In the genomic region with DNA sequence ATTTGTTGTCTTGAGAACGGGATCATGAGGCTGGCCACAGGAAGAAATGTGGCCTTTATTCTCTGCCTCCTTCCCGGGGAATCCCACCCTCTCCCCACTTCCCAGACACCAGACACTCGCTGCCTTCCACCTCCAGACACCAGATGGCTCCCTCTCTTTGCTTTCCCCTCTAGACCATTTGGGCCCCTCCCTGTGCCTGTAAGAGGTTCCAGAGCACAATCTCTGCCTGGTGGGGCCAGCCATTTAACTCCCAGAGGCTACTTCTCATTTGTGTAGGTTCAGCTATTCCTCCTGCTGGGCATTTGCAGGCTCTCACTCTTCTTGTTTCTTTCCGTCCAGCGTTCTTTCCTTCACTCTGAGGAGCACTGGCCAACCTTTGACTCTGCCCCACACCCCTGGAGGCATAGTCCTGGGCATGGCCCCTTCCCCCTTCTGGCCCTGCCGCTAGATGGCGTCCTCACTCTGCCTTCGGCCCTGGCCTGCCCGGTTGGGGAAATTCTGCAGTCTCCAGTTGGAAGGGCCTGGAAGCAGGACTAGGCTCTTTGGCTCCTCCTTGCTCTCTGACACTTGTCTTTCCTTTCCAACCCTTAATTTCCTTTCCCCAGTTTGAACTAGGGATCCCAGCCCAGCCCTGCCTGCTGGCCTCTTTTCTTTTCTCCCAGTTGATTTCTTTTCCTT, we compare ENCODE assay signal across 11 mouse cellular contexts. TPM values are rescaled to one million over a fixed set of nuclear protein-coding genes. Genes with fewer than 3 reads are reported as not detected.
DNase-seq lines count a peak whose midpoint lies in the region; ATAC-seq and TF ChIP-seq lines count a peak whose summit lies in the region.
"Had no signal": no experiment of that assay in that cellular context is flagged by ENCODE, and none has a peak within 500 bp of the region (broad histone marks: within the 10 kb centered on the region; RNA-seq: fewer than 3 reads in every experiment).

No protein-coding gene starts in this region.

- WGBS in forebrain, embryonic 11.5 days = 4% methylated on average over 9 of the region's 9 CpGs
- WGBS in forebrain, embryonic 16.5 days = 4% methylated on average over 9 of the region's 9 CpGs
- WGBS in hindbrain, embryonic 15.5 days = 7% methylated on average over 9 of the region's 9 CpGs
- 4% methylated on average over 9 of the region's 9 CpGs for WGBS in limb, embryonic 10.5 days
- 8% methylated on average over 9 of the region's 9 CpGs for WGBS in olfactory bulb, adult 2 months

- H3K9me3 ChIP-seq in forebrain, embryonic 11.5 days (ENCODE audit: control insufficient read depth, low read length) = no peaks in the 10 kb centered on the region
- no peaks in the 10 kb centered on the region for H3K9me3 ChIP-seq in forebrain, embryonic 16.5 days (ENCODE audit: control insufficient read depth, low read length)
- H3K9me3 ChIP-seq in E14TG2a.4 (ENCODE audit: low read length) = no peaks in the 10 kb centered on the region
- H3K9me3 ChIP-seq in hindbrain, embryonic 15.5 days = no peaks in the 10 kb centered on the region
- H3K9me3 ChIP-seq in limb, embryonic 10.5 days (replicated peaks) = no peaks in the 10 kb centered on the region
- H3K9me3 ChIP-seq: neural tube, embryonic 12.5 days had no signal

- H3K4me3 ChIP-seq in forebrain, embryonic 11.5 days (ENCODE audit: low read depth, low read length) = no peak overlapping the region
- H3K4me3 ChIP-seq in forebrain, embryonic 16.5 days (replicated peaks; ENCODE audit: low read length) = no peak overlapping the region
- H3K4me3 ChIP-seq in E14TG2a.4 (replicated peaks; ENCODE audit: low read length) = no peak overlapping the region
- H3K4me3 ChIP-seq in hindbrain, embryonic 15.5 days = no peak overlapping the region
- H3K4me3 ChIP-seq in limb, embryonic 10.5 days = no peak overlapping the region
- no peak overlapping the region for H3K4me3 ChIP-seq in olfactory bulb, adult 2 months (ENCODE audit: insufficient read depth, low read depth, low read length)
- H3K4me3 ChIP-seq: neural tube, embryonic 12.5 days had no signal

- peaks cover 7% of the 10 kb centered on the region; the same call in 1 of the 2 replicates for H3K4me1 ChIP-seq in forebrain, embryonic 11.5 days (replicated peaks; ENCODE audit: control insufficient read depth, insufficient read depth, low read length)
- H3K4me1 ChIP-seq in forebrain, embryonic 16.5 days (replicated peaks; ENCODE audit: control insufficient read depth, insufficient read depth, low read length) = peaks cover 18% of the 10 kb centered on the region
- peaks cover 22% of the 10 kb centered on the region for H3K4me1 ChIP-seq in E14TG2a.4 (replicated peaks; ENCODE audit: low read depth, low read length)
- H3K4me1 ChIP-seq in hindbrain, embryonic 15.5 days (replicated peaks) = peaks cover 21% of the 10 kb centered on the region
- H3K4me1 ChIP-seq in limb, embryonic 10.5 days = peaks cover 21% of the 10 kb centered on the region
- H3K4me1 ChIP-seq in olfactory bulb, adult 2 months (ENCODE audit: control insufficient read depth, insufficient read depth, low read length) = peaks cover 3% of the 10 kb centered on the region

- TF ChIP-seq POLR2A in olfactory bulb, adult 2 months (IDR thresholded peaks at IDR 0.05; ENCODE audit: insufficient read depth, low read depth, low read length) = no peak

- DNase-seq in forebrain, embryonic 11.5 days (ENCODE audit: low spot score) = peak; percentile 74
- DNase-seq in cerebellum, postnatal 36 days = peak; percentile 24 to 39
- DNase-seq in limb, embryonic 10.5 days (ENCODE audit: low spot score) = peak; percentile 76

- no peaks in the 10 kb centered on the region for H3K36me3 ChIP-seq in forebrain, embryonic 11.5 days (ENCODE audit: control insufficient read depth, insufficient read depth, low read length)
- no peaks in the 10 kb centered on the region for H3K36me3 ChIP-seq in forebrain, embryonic 16.5 days (ENCODE audit: control insufficient read depth, insufficient read depth)
- H3K36me3 ChIP-seq in E14TG2a.4 (ENCODE audit: insufficient read depth, low read length) = no peaks in the 10 kb centered on the region
- H3K36me3 ChIP-seq in hindbrain, embryonic 15.5 days = no peaks in the 10 kb centered on the region
- H3K36me3 ChIP-seq in limb, embryonic 10.5 days = no peaks in the 10 kb centered on the region
- H3K36me3 ChIP-seq: neural tube, embryonic 12.5 days had no signal

- TF ChIP-seq CTCF in E14TG2a.4 (conservative IDR thresholded peaks at IDR 0.05; ENCODE audit: low read length) = peak; percentile 73
- TF ChIP-seq CTCF in olfactory bulb, adult 2 months (IDR thresholded peaks at IDR 0.05; ENCODE audit: insufficient read depth, low read depth, low read length) = peak; percentile 73

- peak; percentile 50; the same call in 1 of the 2 replicates for ATAC-seq in forebrain, embryonic 11.5 days (replicated peaks; ENCODE audit: low FRiP score)
- ATAC-seq in forebrain, embryonic 16.5 days = no peak
- 0 out of 2 replicates have a peak, but pooled peaks have one; percentile 27 for ATAC-seq in hindbrain, embryonic 15.5 days (ENCODE audit: low FRiP score, low read depth)
- no peak for ATAC-seq in erythroid progenitor cell, adult 5-6 weeks (replicated peaks; ENCODE audit: low FRiP score, poor library complexity, severe bottlenecking)

- no peak overlapping the region for H3K27ac ChIP-seq in forebrain, embryonic 11.5 days (ENCODE audit: low read depth, low read length)
- no peak overlapping the region for H3K27ac ChIP-seq in forebrain, embryonic 16.5 days (ENCODE audit: low read length)
- H3K27ac ChIP-seq in hindbrain, embryonic 15.5 days (replicated peaks) = no peak overlapping the region
- no peak overlapping the region for H3K27ac ChIP-seq in limb, embryonic 10.5 days
- no peak overlapping the region for H3K27ac ChIP-seq in olfactory bulb, adult 2 months (ENCODE audit: insufficient read depth, low read depth, low read length)
- H3K27ac ChIP-seq: neural tube, embryonic 12.5 days had no signal

- no peak overlapping the region for H3K9ac ChIP-seq in forebrain, embryonic 11.5 days (ENCODE audit: low read length)
- H3K9ac ChIP-seq in forebrain, embryonic 16.5 days (replicated peaks; ENCODE audit: low read depth, low read length) = no peak overlapping the region
- no peak overlapping the region for H3K9ac ChIP-seq in hindbrain, embryonic 15.5 days
- H3K9ac ChIP-seq: neural tube, embryonic 12.5 days had no signal

- peaks cover 47% of the 10 kb centered on the region for H3K27me3 ChIP-seq in forebrain, embryonic 11.5 days (ENCODE audit: control insufficient read depth, insufficient read depth, low read length)
- peaks cover 55% of the 10 kb centered on the region for H3K27me3 ChIP-seq in forebrain, embryonic 16.5 days (replicated peaks; ENCODE audit: control insufficient read depth, insufficient read depth, low read length)
- H3K27me3 ChIP-seq in E14TG2a.4 (ENCODE audit: insufficient read depth, low read length) = peaks cover 89% of the 10 kb centered on the region
- H3K27me3 ChIP-seq in hindbrain, embryonic 15.5 days = peaks cover 45% of the 10 kb centered on the region
- peaks cover 71% of the 10 kb centered on the region for H3K27me3 ChIP-seq in limb, embryonic 10.5 days (ENCODE audit: low read depth, poor library complexity, severe bottlenecking)

- H3K4me2 ChIP-seq in forebrain, embryonic 11.5 days (ENCODE audit: low read depth, low read length, severe bottlenecking) = no peak overlapping the region
- no peak overlapping the region for H3K4me2 ChIP-seq in forebrain, embryonic 16.5 days (ENCODE audit: low read length)
- 0 out of 2 replicates have a peak overlapping the region, but pooled peaks have one; percentile 6 for H3K4me2 ChIP-seq in hindbrain, embryonic 15.5 days
- H3K4me2 ChIP-seq: neural tube, embryonic 12.5 days had no signal

RNA-seq across cellular contexts. Expression of a gene that starts 2.6 kb away (rescaled TPM):
- 1.9 and 2.3 TPM in 2 replicates for polyA plus RNA-seq in forebrain, embryonic 11.5 days (2014; fragmentation: Nextera tagmentation; extraction: Ambion mirVana)
- 0.62 and 1.2 TPM in 2 replicates for polyA plus RNA-seq in forebrain, embryonic 16.5 days (2015; fragmentation: Nextera tagmentation; extraction: Ambion mirVana)
- 1.5 and 2.0 TPM in 2 replicates for polyA plus RNA-seq in hindbrain, embryonic 15.5 days (2015; fragmentation: Nextera tagmentation; extraction: Ambion mirVana)
- 0.80 and 1.2 TPM in 2 replicates for polyA plus RNA-seq in limb, embryonic 10.5 days (2016; fragmentation: Nextera tagmentation; extraction: Ambion mirVana)
- polyA plus RNA-seq in olfactory bulb, adult 2 months (2012; ENCODE audit: insufficient read depth, insufficient read length, low replicate concordance, missing spikeins) = not detected in 2 replicates
- not detected in 2 replicates for total RNA-seq in erythroid progenitor cell, adult 5-6 weeks (2015; ENCODE audit: low replicate concordance)
- not detected in 2 replicates for total RNA-seq in erythroid progenitor cell, adult 5-6 weeks (2017; ENCODE audit: low replicate concordance)
- total RNA-seq: gastrocnemius, adult 8-10 months; MEL had no signal

Comparison
In these comparisons a context has a peak if more than half of its experiments do, and no peak if none do; other contexts are left out.
1. ATAC-seq: peak in forebrain, embryonic 11.5 days (single experiment) and hindbrain, embryonic 15.5 days (single experiment); none in forebrain, embryonic 16.5 days (single experiment) and erythroid progenitor cell, adult 5-6 weeks (single experiment).
2. Peak in every context shown above with its lines, with median percentiles within 50 percentile points of each other: DNase-seq.